Mouse (Mus musculus): Measurements from ENCODE around the gene Mndal. TPM values are rescaled to one million over a fixed set of nuclear protein-coding genes. Genes with fewer than 3 reads are reported as not detected.
A peak's percentile ranks its signal among the peaks of the same experiment; 100 is the strongest.
"Not testable (repeated sequence)": the region's sequence is repeated elsewhere in the genome, so short reads cannot be mapped to it uniquely, and the experiment has no call there.

Gene Mndal
- total and polyA plus RNA-seq, 3 experiments = 56.8 to 175 (median 107) TPM

- H3K27me3 ChIP-seq (replicated peaks); H3K9me3 ChIP-seq (replicated peaks; ENCODE audit: low read length); DNase-seq (ENCODE audit: extremely low read depth); H3K4me3 ChIP-seq (replicated peaks in 1 of 3; ENCODE audit: low read depth in 2 of 3, low read length in 2 of 3, poor library complexity in 1 of 3); dilution Hi-C loops (cut with MboI; ENCODE audit: extremely low pct_ligation_motif_present, extremely low pct_unique_long_range_greater_than_20kb, low sequenced_read_pairs); H3K36me3 ChIP-seq (replicated peaks in 1 of 2; ENCODE audit: control insufficient read depth in 1 of 2, insufficient read depth in 1 of 2, low read length in 1 of 2); H3K79me2 ChIP-seq (replicated peaks; ENCODE audit: control insufficient read depth, extremely low read depth, insufficient read depth, poor library complexity, severe bottlenecking); H3K4me1 ChIP-seq (ENCODE audit: control insufficient read depth in 1 of 2, insufficient read depth in 2 of 2); in situ Hi-C loops (cut with MboI; ENCODE audit: low pct_ligation_motif_present, low pct_unique_long_range_greater_than_20kb, low sequenced_read_pairs): not testable (repeated sequence)
- H3K27ac ChIP-seq (ENCODE audit: insufficient read depth, low read depth) = peak overlapping the region; percentile 1; the same call in 1 of the 2 replicates
- peak overlapping the region; percentile 89; the same call in 1 of the 2 replicates for H3K4me2 ChIP-seq (ENCODE audit: insufficient read depth, low read depth, poor library complexity, severe bottlenecking)
- H3K9ac ChIP-seq (ENCODE audit: insufficient read depth, low read depth) = peak overlapping the region; percentile 71
These were observed 29.0 kb downstream of the Mndal start for GRCm38 (mm10) chr1:173913256-173913791.

GRCm38 (mm10) chr1:173912548-173913255, 29.6 kb downstream of the Mndal start, which contains the start of gene Ifi211:
Gene Ifi211, minus strand, starts transcription at chr1:173913046.
- peak; percentile 39; the same call in 1 of the 2 replicates for TF ChIP-seq POLR2A (IDR thresholded peaks at IDR 0.05; ENCODE audit: low read depth, low read length)
- peak; percentile 63; the same call in 1 of the 2 replicates for TF ChIP-seq TCF12 (IDR thresholded peaks at IDR 0.05; ENCODE audit: low read depth, low read length)
- TF ChIP-seq ETS1 (conservative IDR thresholded peaks at IDR 0.05; ENCODE audit: low read depth, low read length) = peak; percentile 28; the same call in 1 of the 2 replicates
- peak; percentile 61 for TF ChIP-seq MEF2A (IDR thresholded peaks at IDR 0.05; ENCODE audit: borderline replicate concordance, low read depth, low read length)
- peak; percentile 76 for TF ChIP-seq IRF4 (IDR thresholded peaks at IDR 0.05; ENCODE audit: low read depth, low read length)
- peak; percentile 54 for TF ChIP-seq BHLHE40 (IDR thresholded peaks at IDR 0.05; ENCODE audit: low read depth, low read length)
- TF ChIP-seq TBP (conservative IDR thresholded peaks at IDR 0.05; ENCODE audit: low read depth, low read length) = peak; percentile 65; the same call in 1 of the 2 replicates
- peak; percentile 55; the same call in 1 of the 2 replicates for TF ChIP-seq SIN3A (IDR thresholded peaks at IDR 0.05; ENCODE audit: low read length)
- TF ChIP-seq CHD2 (IDR thresholded peaks at IDR 0.05; ENCODE audit: low read length) = 0 out of 2 replicates have a peak, but pooled peaks have one; percentile 17
- TF ChIP-seq EP300 (IDR thresholded peaks at IDR 0.05; ENCODE audit: low read length) = peak; percentile 73
- peak; percentile 74; the same call in 1 of the 2 replicates for TF ChIP-seq ZNF384 (IDR thresholded peaks at IDR 0.05; ENCODE audit: low read depth, low read length)
- TF ChIP-seq CHD1 (IDR thresholded peaks at IDR 0.05; ENCODE audit: low read depth, low read length) = peak; percentile 76; the same call in 1 of the 2 replicates
- dilution Hi-C loops (cut with MboI; ENCODE audit: extremely low pct_ligation_motif_present, extremely low pct_unique_long_range_greater_than_20kb, low sequenced_read_pairs); H3K9me3 ChIP-seq (replicated peaks; ENCODE audit: low read length); H3K4me1 ChIP-seq (ENCODE audit: control insufficient read depth in 1 of 2, insufficient read depth in 2 of 2); H3K79me2 ChIP-seq (replicated peaks; ENCODE audit: control insufficient read depth, extremely low read depth, insufficient read depth, poor library complexity, severe bottlenecking); H3K27me3 ChIP-seq (replicated peaks); H3K36me3 ChIP-seq (replicated peaks in 1 of 2; ENCODE audit: control insufficient read depth in 1 of 2, insufficient read depth in 1 of 2, low read length in 1 of 2); in situ Hi-C loops (cut with MboI; ENCODE audit: low pct_ligation_motif_present, low pct_unique_long_range_greater_than_20kb, low sequenced_read_pairs): not testable (repeated sequence)
- peak within 1 kb of the TSS; percentile 17 to 47 (median 47) for H3K4me3 ChIP-seq (replicated peaks in 1 of 3; ENCODE audit: low read depth in 2 of 3, low read length in 2 of 3, poor library complexity in 1 of 3)
- H3K9ac ChIP-seq (ENCODE audit: insufficient read depth, low read depth) = peak within 1 kb of the TSS; percentile 71
- DNase-seq (ENCODE audit: extremely low read depth) = peak; percentile 25
- H3K4me2 ChIP-seq (ENCODE audit: insufficient read depth, low read depth, poor library complexity, severe bottlenecking) = peak within 1 kb of the TSS; percentile 89
- H3K27ac ChIP-seq (ENCODE audit: insufficient read depth, low read depth) = peak within 1 kb of the TSS; percentile 49; the same call in 1 of the 2 replicates
